Mouse (Mus musculus) large intestine, adult 2 months (tissue): Measurements from ENCODE around the gene Hexdc. TPM values are rescaled to one million over a fixed set of nuclear protein-coding genes. Genes with fewer than 3 reads are reported as not detected.

ENCODE experiments used
- polyA plus RNA-seq: library from polyadenylated mRNA; depleted of rRNA; stranded (reverse); fragments of >200 nt; gene quantifications from 2 replicates; pipeline ENCODE4 v1.2.3, GENCODE M21; 2012; rRNA removed

Gene Hexdc
- polyA plus RNA-seq, 1 experiment: 19.4 TPM

Other genes starting within 250 kb of the Hexdc start
- 74.9 and 77.2 TPM in 2 replicates for gene Csnk1d, start 213.1 kb upstream of the Hexdc start, polyA plus RNA-seq
- 28.9 and 53.4 TPM in 2 replicates for gene Cd7, start 165.0 kb upstream of the Hexdc start, polyA plus RNA-seq
- gene Sectm1b, start 140.9 kb upstream of the Hexdc start, polyA plus RNA-seq: 251 and 268 TPM in 2 replicates
- 3.1 and 3.9 TPM in 2 replicates for gene Sectm1a, start 123.2 kb upstream of the Hexdc start, polyA plus RNA-seq
- gene Tex19.2, start 85.8 kb upstream of the Hexdc start, polyA plus RNA-seq: not detected in 2 replicates
- not detected in 2 replicates for gene Tex19.1, start 58.3 kb upstream of the Hexdc start, polyA plus RNA-seq
- gene Uts2r, start 44.2 kb upstream of the Hexdc start, polyA plus RNA-seq: not detected in 2 replicates
- gene Ogfod3, start 278 bp downstream of the Hexdc start, polyA plus RNA-seq: 11.7 and 12.9 TPM in 2 replicates
- 32.6 and 33.0 TPM in 2 replicates for gene Cybc1, start 24.9 kb downstream of the Hexdc start, polyA plus RNA-seq
- 18.2 and 33.3 TPM in 2 replicates for gene Narf, start 32.8 kb downstream of the Hexdc start, polyA plus RNA-seq
- gene Foxk2, start 55.6 kb downstream of the Hexdc start, polyA plus RNA-seq: 19.3 and 29.0 TPM in 2 replicates
- gene Wdr45b, start 150.0 kb downstream of the Hexdc start, polyA plus RNA-seq: 37.5 and 42.5 TPM in 2 replicates
- 0.82 TPM in 2 replicates for gene Rab40b, start 183.8 kb downstream of the Hexdc start, polyA plus RNA-seq
- 3.5 and 3.7 TPM in 2 replicates for gene Fn3krp, start 217.0 kb downstream of the Hexdc start, polyA plus RNA-seq
- gene Fn3k, start 230.5 kb downstream of the Hexdc start, polyA plus RNA-seq: 0.55 and 1.3 TPM in 2 replicates
- gene Tbcd, start 247.5 kb downstream of the Hexdc start, polyA plus RNA-seq: 56.3 and 59.9 TPM in 2 replicates